Mouse (Mus musculus) heart, postnatal 4 days (tissue): ENCODE results near the gene Tyw1. TPM values are rescaled to one million over a fixed set of nuclear protein-coding genes. Genes with fewer than 3 reads are reported as not detected.

Experiments
- DNase-seq: peaks from one replicate; pipeline ENCODE4 v3.0.0; 2021
- total RNA-seq, 2 experiments: library from RNA; stranded (reverse); gene quantifications; 2 replicates each; pipeline ENCODE4 v1.2.3; 2021

Tyw1 gene
- total RNA-seq, 2 experiments from 2014 or later = 9.6 to 11.4 TPM

GRCm38 (mm10) chr5:130316321-130316720 lies 60.9 kb downstream of the Tyw1 start:
- no peak for DNase-seq

- DNase-seq = no peak
Measured at GRCm38 (mm10) chr5:130319783-130320182, 64.4 kb downstream of the Tyw1 start.

GRCm38 (mm10) chr5:130320485-130320884 lies 65.1 kb downstream of the Tyw1 start:
- DNase-seq = peak; percentile 11

- DNase-seq = no peak
Measured at GRCm38 (mm10) chr5:130325486-130325885, 70.1 kb downstream of the Tyw1 start.

GRCm38 (mm10) chr5:130327615-130328263 lies 72.3 kb downstream of the Tyw1 start:
- DNase-seq = no peak

- DNase-seq = no peak
Measured at GRCm38 (mm10) chr5:130328366-130328765, 72.9 kb downstream of the Tyw1 start.

GRCm38 (mm10) chr5:130329889-130330288 lies 74.5 kb downstream of the Tyw1 start:
- no peak for DNase-seq

- DNase-seq = no peak
Measured at GRCm38 (mm10) chr5:130330801-130331200, 75.4 kb downstream of the Tyw1 start.

GRCm38 (mm10) chr5:130331206-130331605 lies 75.8 kb downstream of the Tyw1 start:
- DNase-seq = no peak

- no peak for DNase-seq
Measured at GRCm38 (mm10) chr5:130333566-130333965, 78.1 kb downstream of the Tyw1 start.

GRCm38 (mm10) chr5:130333971-130334370 lies 78.6 kb downstream of the Tyw1 start:
- no peak for DNase-seq

- no peak for DNase-seq
Measured at GRCm38 (mm10) chr5:130335462-130335861, 80.0 kb downstream of the Tyw1 start.

GRCm38 (mm10) chr5:130340656-130341055 lies 85.2 kb downstream of the Tyw1 start:
- DNase-seq = no peak

- DNase-seq = no peak
Measured at GRCm38 (mm10) chr5:130344999-130345398, 89.6 kb downstream of the Tyw1 start.

GRCm38 (mm10) chr5:130345871-130346270 lies 90.5 kb downstream of the Tyw1 start:
- DNase-seq = no peak

- DNase-seq = no peak
Measured at GRCm38 (mm10) chr5:130355223-130355622, 99.8 kb downstream of the Tyw1 start.

GRCm38 (mm10) chr5:130363111-130363510 lies 107.7 kb downstream of the Tyw1 start:
- no peak for DNase-seq

GRCm38 (mm10) chr5:130363773-130364172 lies 108.4 kb downstream of the Tyw1 start:
- DNase-seq = peak; percentile 40

- DNase-seq = no peak
Measured at GRCm38 (mm10) chr5:130368236-130368635, 112.8 kb downstream of the Tyw1 start.

- DNase-seq = peak; percentile 14
Measured at GRCm38 (mm10) chr5:130369237-130369636, 113.8 kb downstream of the Tyw1 start, which contains the start of gene Caln1. Caln1 (plus strand) TSS chr5:130369455.

GRCm38 (mm10) chr5:130375411-130375810 lies 120.0 kb downstream of the Tyw1 start:
- no peak for DNase-seq

- no peak for DNase-seq
Measured at GRCm38 (mm10) chr5:130384222-130384912, 128.9 kb downstream of the Tyw1 start, which contains the start of gene A330070K13Rik. A330070K13Rik (minus strand) TSS chr5:130384631.

GRCm38 (mm10) chr5:130386418-130386817 lies 131.0 kb downstream of the Tyw1 start:
- DNase-seq = no peak
